Mouse (Mus musculus): ENCODE results near the gene Slc7a5. TPM values are rescaled to one million over a fixed set of nuclear protein-coding genes. Genes with fewer than 3 reads are reported as not detected.

Slc7a5 gene
- total RNA-seq, 1 experiment = 173 TPM

- H3K4me1 ChIP-seq (ENCODE audit: control insufficient read depth in 2 of 2, insufficient read depth in 2 of 2, low read length in 2 of 2, poor library complexity in 1 of 2) = peaks cover 7 to 15% of the 10 kb centered on the region in 2 experiments; a peak in 3 of 4 replicates
- H3K4me3 ChIP-seq (ENCODE audit: insufficient read depth in 1 of 2, low read depth in 1 of 2, low read length in 2 of 2, poor library complexity in 1 of 2, severe bottlenecking in 1 of 2) = peak overlapping the region; percentile 26 to 43; a peak in 3 of 4 replicates
- TF ChIP-seq MAFK (IDR thresholded peaks at IDR 0.05; ENCODE audit: insufficient read depth, low read depth, low read length) (no peak), HCFC1 (IDR thresholded peaks at IDR 0.05; ENCODE audit: borderline replicate concordance, insufficient read depth, low read length) (no peak), CHD2 (IDR thresholded peaks at IDR 0.05; ENCODE audit: low read depth, low read length) (no peak), ZC3H11A (IDR thresholded peaks at IDR 0.05; ENCODE audit: borderline replicate concordance, low read depth, low read length) (no peak), ZNF384 (IDR thresholded peaks at IDR 0.05; ENCODE audit: low read depth, low read length) (0 out of 2 replicates have a peak, but pooled peaks have one; percentile 2)
- in situ Hi-C loops (cut with MboI; ENCODE audit: low sequenced_read_pairs in 2 of 2, unreplicated experiment in 2 of 2) = loop anchor here in 1 of 2 experiments (10.0 kb wide), 1 partner anchor 64 kb away; no protein-coding TSS in a partner anchor
- no peaks in the 10 kb centered on the region for H3K36me3 ChIP-seq (ENCODE audit: control insufficient read depth, insufficient read depth, low read length, poor library complexity, severe bottlenecking)
- DNase-seq (ENCODE audit: low read depth, low spot score) = no peak
- H3K27ac ChIP-seq (ENCODE audit: insufficient read depth, low read depth, low read length, poor library complexity, severe bottlenecking) = peak overlapping the region; percentile 61; the same call in 1 of the 2 replicates
- H3K9me3 ChIP-seq (ENCODE audit: control insufficient read depth, insufficient read depth, low read depth, low read length) = no peaks in the 10 kb centered on the region
- H3K9ac ChIP-seq (ENCODE audit: insufficient read depth, low read depth, low read length, poor library complexity, severe bottlenecking) = peak overlapping the region; percentile 78
These were observed 57.1 kb downstream of the Slc7a5 start for GRCm38 (mm10) chr8:121850436-121850820.

- H3K4me1 ChIP-seq (ENCODE audit: control insufficient read depth in 2 of 2, insufficient read depth in 2 of 2, low read length in 2 of 2, poor library complexity in 1 of 2) = peaks cover 7 to 15% of the 10 kb centered on the region in 2 experiments; a peak in 3 of 4 replicates
- DNase-seq (ENCODE audit: low read depth, low spot score) = peak; percentile 67
- no peak overlapping the region for H3K27ac ChIP-seq (ENCODE audit: insufficient read depth, low read depth, low read length, poor library complexity, severe bottlenecking)
- in situ Hi-C loops (cut with MboI; ENCODE audit: low sequenced_read_pairs in 2 of 2, unreplicated experiment in 2 of 2) = loop anchor here in 1 of 2 experiments (10.0 kb wide), 1 partner anchor 65 kb away; no protein-coding TSS in a partner anchor
- TF ChIP-seq ZNF384 (IDR thresholded peaks at IDR 0.05; ENCODE audit: low read depth, low read length) (peak; percentile 81), CHD2 (IDR thresholded peaks at IDR 0.05; ENCODE audit: low read depth, low read length) (no peak), MAFK (IDR thresholded peaks at IDR 0.05; ENCODE audit: insufficient read depth, low read depth, low read length) (no peak), HCFC1 (IDR thresholded peaks at IDR 0.05; ENCODE audit: borderline replicate concordance, insufficient read depth, low read length) (no peak), ZC3H11A (IDR thresholded peaks at IDR 0.05; ENCODE audit: borderline replicate concordance, low read depth, low read length) (peak; percentile 83; the same call in 1 of the 2 replicates)
- H3K4me3 ChIP-seq (ENCODE audit: insufficient read depth in 1 of 2, low read depth in 1 of 2, low read length in 2 of 2, poor library complexity in 1 of 2, severe bottlenecking in 1 of 2) = peak overlapping the region; percentile 26 to 43; a peak in 1 of 4 replicates
- no peaks in the 10 kb centered on the region for H3K9me3 ChIP-seq (ENCODE audit: control insufficient read depth, insufficient read depth, low read depth, low read length)
- H3K36me3 ChIP-seq (ENCODE audit: control insufficient read depth, insufficient read depth, low read length, poor library complexity, severe bottlenecking) = no peaks in the 10 kb centered on the region
- peak overlapping the region; percentile 78 for H3K9ac ChIP-seq (ENCODE audit: insufficient read depth, low read depth, low read length, poor library complexity, severe bottlenecking)
These were observed 57.5 kb downstream of the Slc7a5 start for GRCm38 (mm10) chr8:121850018-121850417.

GRCm38 (mm10) chr8:121849303-121849702 lies 58.2 kb downstream of the Slc7a5 start:
- no peak for DNase-seq (ENCODE audit: low read depth, low spot score)
- H3K4me1 ChIP-seq (ENCODE audit: control insufficient read depth in 2 of 2, insufficient read depth in 2 of 2, low read length in 2 of 2, poor library complexity in 1 of 2) = peaks cover 7 to 15% of the 10 kb centered on the region in 2 experiments; a peak in 3 of 4 replicates
- TF ChIP-seq CHD2 (IDR thresholded peaks at IDR 0.05; ENCODE audit: low read depth, low read length) = no peak
- TF ChIP-seq MAFK (IDR thresholded peaks at IDR 0.05; ENCODE audit: insufficient read depth, low read depth, low read length) = no peak
- TF ChIP-seq ZNF384 (IDR thresholded peaks at IDR 0.05; ENCODE audit: low read depth, low read length) = no peak
- H3K9ac ChIP-seq (ENCODE audit: insufficient read depth, low read depth, low read length, poor library complexity, severe bottlenecking) = no peak overlapping the region
- no peak overlapping the region for H3K27ac ChIP-seq (ENCODE audit: insufficient read depth, low read depth, low read length, poor library complexity, severe bottlenecking)
- H3K36me3 ChIP-seq (ENCODE audit: control insufficient read depth, insufficient read depth, low read length, poor library complexity, severe bottlenecking) = no peaks in the 10 kb centered on the region
- in situ Hi-C loops (cut with MboI; ENCODE audit: low sequenced_read_pairs in 2 of 2, unreplicated experiment in 2 of 2) = loop anchor here in 1 of 2 experiments (10.0 kb wide), 1 partner anchor 85 kb away; no protein-coding TSS in a partner anchor
- no peaks in the 10 kb centered on the region for H3K9me3 ChIP-seq (ENCODE audit: control insufficient read depth, insufficient read depth, low read depth, low read length)
- no peak overlapping the region for H3K4me3 ChIP-seq (ENCODE audit: insufficient read depth in 1 of 2, low read depth in 1 of 2, low read length in 2 of 2, poor library complexity in 1 of 2, severe bottlenecking in 1 of 2)

- Histone ChIP-seq H3K27ac (ENCODE audit: insufficient read depth, low read depth, low read length, poor library complexity, severe bottlenecking) (no peak overlapping the region), H3K4me3 (ENCODE audit: insufficient read depth in 1 of 2, low read depth in 1 of 2, low read length in 2 of 2, poor library complexity in 1 of 2, severe bottlenecking in 1 of 2) (no peak overlapping the region), H3K9ac (ENCODE audit: insufficient read depth, low read depth, low read length, poor library complexity, severe bottlenecking) (no peak overlapping the region; the same call in 1 of the 2 replicates), H3K9me3 (ENCODE audit: control insufficient read depth, insufficient read depth, low read depth, low read length) (no peaks in the 10 kb centered on the region), H3K36me3 (ENCODE audit: control insufficient read depth, insufficient read depth, low read length, poor library complexity, severe bottlenecking) (no peaks in the 10 kb centered on the region), H3K4me1 (ENCODE audit: control insufficient read depth in 2 of 2, insufficient read depth in 2 of 2, low read length in 2 of 2, poor library complexity in 1 of 2) (peaks cover 7 to 15% of the 10 kb centered on the region in 2 experiments; a peak in 3 of 4 replicates)
- in situ Hi-C loops (cut with MboI; ENCODE audit: low sequenced_read_pairs in 2 of 2, unreplicated experiment in 2 of 2) = loop anchor here in 1 of 2 experiments (10.0 kb wide), 1 partner anchor 86 kb away; no protein-coding TSS in a partner anchor
- DNase-seq (ENCODE audit: low read depth, low spot score) = no peak
- TF ChIP-seq CHD2 (IDR thresholded peaks at IDR 0.05; ENCODE audit: low read depth, low read length) (no peak), HCFC1 (IDR thresholded peaks at IDR 0.05; ENCODE audit: borderline replicate concordance, insufficient read depth, low read length) (no peak), ZNF384 (IDR thresholded peaks at IDR 0.05; ENCODE audit: low read depth, low read length) (no peak), MAFK (IDR thresholded peaks at IDR 0.05; ENCODE audit: insufficient read depth, low read depth, low read length) (no peak), ZC3H11A (IDR thresholded peaks at IDR 0.05; ENCODE audit: borderline replicate concordance, low read depth, low read length) (no peak)
These were observed 59.0 kb downstream of the Slc7a5 start for GRCm38 (mm10) chr8:121848495-121848894.

All from ES-E14 (cell line).